Mouse (Mus musculus) heart, adult 10 weeks (tissue): ENCODE results near the gene Rnf128. TPM values are rescaled to one million over a fixed set of nuclear protein-coding genes. Genes with fewer than 3 reads are reported as not detected.

Experiments
- polyA plus RNA-seq: library from polyadenylated mRNA; stranded (reverse); fragments of 350-450 nt; fragmentation: Illumina TruSeq; extraction: RNeasy Lipid Tissue Mini Kit (QIAGEN cat#74804); gene quantifications from one replicate; pipeline ENCODE4 v1.2.3, GENCODE M21; 2014; ENCODE audit warnings: low read depth, low replicate concordance

The Rnf128 gene
- polyA plus RNA-seq: 63.7 TPM

DNA sequence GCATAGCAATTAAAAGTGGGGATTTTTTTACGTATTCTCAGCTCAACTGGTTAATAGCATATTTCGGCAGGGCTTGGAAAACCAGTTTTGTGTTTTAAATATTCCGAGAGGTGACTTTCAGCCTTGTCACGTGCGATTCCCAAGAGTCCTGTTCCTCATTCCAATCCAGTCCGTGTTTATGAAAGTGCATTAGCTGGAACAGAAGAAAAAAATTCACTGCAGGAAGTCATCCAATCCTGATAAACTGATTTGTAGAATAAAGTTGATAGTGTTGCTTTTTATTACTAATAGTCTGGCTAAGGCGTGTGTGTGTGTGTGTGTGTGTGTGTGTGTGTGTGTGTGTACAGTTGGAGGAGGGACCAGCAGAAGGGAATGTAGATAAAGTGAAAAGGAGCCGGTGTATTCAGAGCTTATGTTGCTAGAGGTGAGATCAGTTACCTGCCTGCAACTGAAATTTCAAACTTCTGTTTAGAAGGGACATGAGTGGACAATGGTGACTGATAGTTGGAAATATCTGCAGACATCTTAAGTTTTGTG is at the start of gene Rnf128:
Rnf128 (plus strand) TSS at position 392 of the 537 bp plus-strand sequence.

DNA sequence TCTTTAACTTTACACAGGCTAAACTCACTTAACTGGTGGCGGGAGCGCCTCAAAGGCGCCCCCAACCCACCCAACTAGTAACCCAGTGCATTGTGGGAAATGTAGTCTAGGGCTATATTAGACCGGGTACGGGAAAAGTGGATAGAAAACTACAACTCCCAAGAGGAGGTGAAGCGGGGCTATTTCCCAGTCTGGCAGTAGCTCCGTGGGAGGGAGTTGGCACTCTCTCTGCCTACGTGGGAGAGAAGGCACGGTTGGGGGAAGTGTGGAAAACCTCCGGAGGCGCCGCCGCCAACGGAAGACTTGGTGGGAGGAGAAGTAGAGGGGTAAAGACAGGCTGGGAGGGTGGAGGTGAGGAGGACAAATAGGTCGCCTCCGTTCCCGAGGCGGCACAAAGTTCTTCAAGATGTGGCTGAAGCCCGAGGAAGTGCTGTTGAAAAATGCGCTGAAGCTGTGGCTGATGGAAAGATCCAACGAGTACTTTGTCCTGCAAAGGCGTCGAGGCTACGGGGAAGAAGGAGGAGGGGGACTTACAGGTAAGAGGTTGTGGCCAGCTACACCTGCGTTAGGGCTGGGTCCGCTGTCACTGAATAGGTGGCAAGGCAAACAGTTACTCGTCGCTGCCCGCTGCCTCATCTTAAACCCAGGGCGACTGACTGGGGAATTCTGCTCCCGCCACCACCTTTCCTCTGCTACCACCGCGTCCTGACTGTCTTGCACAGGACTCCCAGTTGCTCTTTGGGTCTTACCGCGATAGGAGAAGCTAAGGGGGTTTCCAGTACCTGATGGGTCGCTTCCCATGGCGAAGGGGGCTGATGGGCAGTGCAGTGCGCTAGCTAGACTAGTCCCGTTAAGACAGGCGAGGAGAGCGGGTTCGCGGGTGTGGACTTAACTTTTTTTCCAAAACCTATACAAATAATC is 121.9 kb downstream of the Rnf128 start, which contains the start of gene Tbc1d8b:
Tbc1d8b (plus strand) TSS at position 222 of the 921 bp plus-strand sequence.

DNA sequence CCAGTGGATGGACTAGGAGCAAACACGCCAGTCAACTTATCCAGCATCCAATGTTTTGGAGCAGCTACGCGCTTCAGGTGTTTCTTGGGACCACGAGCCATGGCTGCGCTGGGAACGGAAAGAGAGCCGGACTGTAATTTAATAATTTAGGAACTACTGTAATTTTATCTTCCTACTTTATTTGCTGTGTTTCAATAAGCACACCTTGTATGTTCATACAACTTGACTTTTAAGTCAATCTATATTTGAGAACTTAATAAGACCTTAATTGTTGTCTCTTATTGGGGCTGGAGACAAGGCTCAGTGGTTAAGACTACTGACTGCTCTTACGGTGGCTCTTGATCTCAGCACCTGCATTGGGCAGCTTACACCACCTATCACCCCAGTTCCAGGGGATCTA is 151.3 kb downstream of the Rnf128 start, which contains the start of gene Gm15013:
Gm15013 (minus strand) TSS at position 101 of the 400 bp plus-strand sequence.

Other genes starting within 250 kb of the Rnf128 start
- gene Trap1a, start 229.6 kb upstream of the Rnf128 start, polyA plus RNA-seq: not detected
- gene D330045A20Rik, start 82.9 kb upstream of the Rnf128 start, polyA plus RNA-seq: not detected
- gene Tbc1d8b, start 121.7 kb downstream of the Rnf128 start, polyA plus RNA-seq: 6.2 TPM
- gene Gm15013, start 151.2 kb downstream of the Rnf128 start, polyA plus RNA-seq: not detected
- not detected for gene Ripply1, start 219.0 kb downstream of the Rnf128 start, polyA plus RNA-seq
- gene Cldn2, start 237.5 kb downstream of the Rnf128 start, polyA plus RNA-seq: not detected